Mouse (Mus musculus) MN1 (cell line): ENCODE measurements around the gene Tnfrsf25.

Experiments
- DNase-seq: peaks from one replicate; pipeline ENCODE4 v3.0.0-alpha.2; 2016; ENCODE audit warnings: low spot score

Tnfrsf25 gene

DNA sequence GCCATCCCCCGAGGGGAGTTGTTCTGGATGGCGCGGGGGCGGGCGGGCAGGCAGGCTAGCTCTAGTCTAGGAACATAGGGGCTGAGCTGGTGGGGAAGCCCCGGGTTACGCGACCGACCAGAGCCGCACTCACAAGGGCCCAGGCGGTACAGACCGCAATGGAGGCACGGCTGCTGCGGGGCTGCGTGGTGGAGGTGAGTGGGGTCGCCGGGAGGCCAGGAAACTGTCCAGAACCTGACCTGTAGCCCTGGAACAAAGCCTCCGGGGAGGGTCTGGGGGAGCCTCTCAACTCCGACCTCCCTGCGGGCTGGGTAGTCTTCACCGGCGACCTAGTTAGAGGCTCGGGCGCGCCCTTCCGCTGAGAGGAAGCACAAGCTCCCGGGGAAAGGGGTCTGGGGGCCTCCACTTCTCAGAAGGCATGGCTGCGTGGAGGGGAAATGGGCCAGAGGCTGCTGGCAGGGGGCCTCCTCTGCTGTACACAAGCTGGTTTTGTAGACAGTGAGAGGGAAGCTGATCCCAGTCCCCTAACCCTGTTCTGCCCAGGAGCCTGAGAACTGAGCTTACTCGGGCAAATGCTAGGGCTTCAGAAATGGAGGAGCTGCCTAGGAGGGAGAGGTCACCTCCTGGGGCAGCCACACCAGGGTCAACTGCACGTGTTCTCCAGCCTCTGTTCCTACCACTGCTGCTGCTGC, at the start of gene Tnfrsf25:
Tnfrsf25 (plus strand) TSS at position 14 of the 692 bp plus-strand sequence.
- DNase-seq, result no peak

DNA sequence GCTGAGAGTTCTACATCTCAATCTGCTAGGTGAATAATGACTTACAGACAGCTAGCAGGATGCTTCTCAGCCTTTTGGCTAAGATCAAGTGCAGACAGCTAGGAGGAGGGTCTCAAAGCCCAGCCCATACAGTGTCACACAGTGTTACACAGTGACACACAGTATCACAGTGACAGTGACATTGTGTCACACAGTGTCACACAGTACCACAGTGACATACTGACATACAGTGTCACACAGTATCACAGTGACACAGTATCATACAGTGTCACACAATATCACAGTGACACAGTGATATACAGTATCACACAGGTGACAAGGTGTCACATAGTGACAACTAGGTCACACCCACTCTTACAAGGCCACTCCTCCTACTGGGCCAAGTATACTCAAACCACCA, 48.5 kb upstream of the Tnfrsf25 start:
- no peak for DNase-seq

DNA sequence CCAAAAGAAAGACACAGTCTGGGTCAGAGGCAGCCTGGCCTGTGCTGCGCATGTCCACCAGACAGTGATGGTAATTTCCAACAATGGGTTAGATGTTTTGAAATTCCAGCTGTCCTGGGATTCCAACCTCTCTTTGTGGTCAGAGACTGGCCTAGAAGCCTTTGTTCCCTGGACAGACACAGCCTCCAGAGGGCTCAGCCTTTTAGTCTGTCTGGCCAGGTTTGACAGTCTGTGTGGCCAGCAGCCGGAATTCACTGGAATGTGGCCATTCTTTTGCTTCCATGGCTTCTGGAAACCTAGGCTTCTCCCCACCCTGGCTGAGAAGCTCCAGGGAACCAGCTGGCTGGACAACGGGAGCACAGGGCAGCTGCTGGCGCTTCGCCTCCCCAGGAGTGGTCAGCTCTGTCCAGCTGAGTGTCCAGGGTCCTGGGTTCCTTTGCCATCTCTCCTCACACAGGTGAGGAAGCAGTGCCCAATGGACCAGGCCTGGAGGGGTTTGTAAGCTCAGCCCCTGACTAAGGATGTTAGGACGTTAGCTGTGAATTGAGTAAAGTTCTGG, 47.5 kb upstream of the Tnfrsf25 start:
- no peak for DNase-seq

DNA sequence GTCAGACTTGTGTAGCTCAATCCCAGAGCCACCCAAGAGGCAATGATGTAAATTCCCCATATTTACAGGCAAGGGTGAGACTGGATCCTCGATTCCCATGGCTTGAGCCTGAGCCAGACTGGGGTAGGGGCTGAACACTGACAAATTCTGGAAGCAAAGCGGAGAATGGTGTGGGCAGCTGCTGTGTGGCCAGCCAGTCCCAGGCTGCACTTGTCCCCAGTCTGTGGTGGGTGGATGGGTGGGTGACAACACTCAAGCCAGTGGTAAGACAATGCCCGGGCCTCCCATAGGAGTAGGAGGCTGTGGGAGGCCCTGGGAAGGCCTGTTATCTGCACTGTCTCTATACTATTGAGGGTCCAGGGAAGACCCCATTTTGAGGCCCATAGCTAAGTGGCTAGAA, 46.5 kb upstream of the Tnfrsf25 start:
- no peak for DNase-seq

DNA sequence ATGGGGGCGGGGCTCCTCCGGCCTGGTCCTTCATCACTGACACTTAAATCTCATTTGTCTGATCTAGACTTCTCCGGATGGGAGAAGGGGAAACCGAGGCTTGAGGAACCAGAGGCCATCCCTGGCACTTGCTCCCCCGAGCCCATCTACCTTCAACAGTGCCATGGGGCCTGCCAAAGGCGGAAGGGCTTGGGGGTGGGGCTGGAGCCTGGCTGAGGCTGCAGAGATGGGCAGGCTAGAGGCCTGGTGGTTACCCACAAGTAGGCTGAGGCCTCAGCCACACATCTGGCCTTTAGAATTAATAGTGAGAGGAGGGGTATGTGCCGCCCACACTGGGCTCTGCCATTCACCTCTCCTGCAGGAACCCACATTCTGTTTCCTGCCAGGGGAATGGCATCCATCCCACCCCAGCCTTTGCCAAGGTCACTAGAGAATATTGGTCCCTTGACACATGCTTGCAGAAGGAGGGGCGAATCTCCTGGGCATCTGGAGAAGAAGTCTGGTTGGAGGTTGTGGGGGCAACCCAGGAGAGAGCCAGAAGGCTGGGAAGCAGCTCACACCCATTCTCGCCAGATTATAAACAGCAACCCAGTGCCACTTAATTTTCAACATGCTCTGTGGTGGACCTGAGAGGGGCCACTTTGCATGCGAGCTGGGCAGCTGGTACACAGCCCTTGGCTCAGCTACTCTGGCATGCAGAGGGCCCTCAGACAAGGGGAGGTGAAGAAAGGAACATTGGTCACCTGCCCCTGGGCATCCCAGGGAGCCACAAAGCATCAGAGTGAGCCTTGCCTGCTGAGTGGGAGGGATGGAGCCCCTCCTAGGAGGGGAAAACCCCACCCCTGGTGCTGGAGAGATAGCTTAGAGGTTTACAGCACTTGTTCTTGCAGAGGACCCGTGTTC, 45.0 kb upstream of the Tnfrsf25 start:
- peak; percentile 84 for DNase-seq

DNA sequence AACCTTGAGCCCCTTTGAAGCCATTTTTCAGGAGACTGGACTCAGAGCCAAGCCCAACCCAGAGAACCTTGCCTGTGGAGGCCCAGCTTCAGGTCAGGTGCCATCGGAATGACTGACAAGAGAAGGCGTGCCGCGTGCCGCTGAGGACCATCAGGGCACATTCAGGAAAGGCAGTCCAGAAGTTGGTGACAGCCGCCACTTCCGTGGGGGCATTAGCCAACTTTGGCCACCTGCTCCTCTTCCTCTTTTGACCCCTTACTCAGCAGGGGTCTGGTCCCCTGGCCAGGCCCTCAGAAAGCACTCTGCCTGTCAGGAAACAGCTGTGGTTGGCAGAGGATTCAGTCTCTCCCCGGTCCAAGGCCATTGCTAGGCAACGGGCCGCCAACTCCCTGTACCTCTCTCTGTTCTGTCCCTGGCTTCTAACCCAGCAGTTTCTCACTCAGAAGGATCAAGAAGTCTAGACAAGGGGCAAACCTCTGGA, 43.6 kb upstream of the Tnfrsf25 start, which contains the start of gene Plekhg5:
Plekhg5 (plus strand) TSS at position 378 of the 481 bp plus-strand sequence.
- peak; percentile 43 for DNase-seq

DNA sequence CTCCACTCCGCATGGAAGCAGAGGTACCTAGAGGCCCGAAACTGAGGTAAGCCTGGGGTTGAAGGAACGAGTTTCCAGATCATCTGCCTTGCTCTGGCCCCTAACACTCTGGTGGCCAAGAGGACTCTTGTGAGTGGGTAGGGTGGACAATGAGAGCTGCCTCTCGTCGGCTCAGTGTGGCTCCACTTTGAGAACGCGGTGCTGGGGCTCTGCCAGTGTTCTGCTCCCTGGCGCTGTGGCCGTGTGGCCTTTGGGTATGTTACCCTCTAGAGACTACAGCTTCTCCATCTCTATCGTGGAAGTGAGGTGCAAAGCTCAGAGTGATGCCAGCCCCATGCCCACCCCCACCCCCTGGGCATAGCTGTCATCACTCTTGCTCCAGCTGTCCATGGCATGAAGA, 43.1 kb upstream of the Tnfrsf25 start:
- peak; percentile 42 for DNase-seq

DNA sequence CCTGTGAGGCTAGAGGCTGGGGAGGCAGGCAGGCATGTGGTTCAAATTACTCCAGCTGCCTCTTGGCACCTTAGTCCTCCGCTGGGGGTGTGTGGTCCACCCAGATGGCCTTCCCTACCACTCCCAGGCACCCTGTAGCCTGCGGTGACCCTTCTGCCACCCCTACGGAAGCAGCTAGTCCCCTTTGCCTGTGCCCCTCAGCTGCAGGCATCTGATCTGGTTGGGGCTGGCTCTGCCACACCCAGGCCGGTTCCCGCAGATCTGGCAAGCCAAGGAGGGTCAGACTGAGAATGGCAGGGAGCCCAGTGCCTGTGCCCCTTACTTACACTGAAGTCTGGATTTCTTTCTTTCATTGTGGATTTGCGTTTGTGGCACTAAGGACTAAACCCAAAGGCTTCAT, 42.0 kb upstream of the Tnfrsf25 start:
- peak; percentile 27 for DNase-seq

DNA sequence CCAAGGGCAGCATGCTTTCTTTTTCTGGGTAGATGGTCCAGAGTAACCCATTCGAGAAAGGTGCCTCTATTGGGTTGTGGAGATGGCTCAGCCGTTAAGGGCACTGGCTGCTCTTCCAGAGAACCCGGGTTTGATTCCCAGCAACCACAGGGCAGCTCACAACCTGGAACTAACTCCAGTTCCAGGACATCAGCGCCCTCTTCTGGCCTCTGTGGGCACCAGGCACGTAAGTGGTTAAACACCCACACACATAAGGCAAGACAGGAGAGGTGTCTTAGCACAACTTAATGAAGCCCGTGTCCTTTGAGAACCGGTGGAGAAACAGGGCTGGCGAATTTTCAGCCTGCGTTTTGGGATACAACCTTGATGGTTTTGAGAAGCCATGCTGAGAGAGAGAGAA, 41.2 kb upstream of the Tnfrsf25 start:
- no peak for DNase-seq

DNA sequence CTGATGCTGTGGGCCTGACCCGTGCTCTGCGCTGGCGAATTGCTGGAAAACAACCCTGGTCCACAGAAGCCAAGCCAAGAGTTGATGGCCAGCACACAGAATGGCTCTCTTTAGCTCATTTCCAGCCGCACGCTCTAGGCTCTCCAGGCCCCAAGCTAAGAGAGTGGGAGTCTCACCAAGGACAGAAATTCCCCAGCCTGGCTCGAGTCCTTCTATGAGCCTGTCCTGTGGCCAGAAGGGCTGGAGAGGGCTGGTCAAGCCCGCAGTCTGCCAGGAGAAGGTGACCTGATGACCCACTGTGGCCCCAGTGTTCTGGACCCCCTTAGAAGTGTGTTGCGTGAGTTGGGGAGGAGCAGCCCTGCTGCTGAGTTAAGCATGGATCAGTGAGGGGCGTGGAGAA, 38.5 kb upstream of the Tnfrsf25 start:
- DNase-seq, result no peak

DNA sequence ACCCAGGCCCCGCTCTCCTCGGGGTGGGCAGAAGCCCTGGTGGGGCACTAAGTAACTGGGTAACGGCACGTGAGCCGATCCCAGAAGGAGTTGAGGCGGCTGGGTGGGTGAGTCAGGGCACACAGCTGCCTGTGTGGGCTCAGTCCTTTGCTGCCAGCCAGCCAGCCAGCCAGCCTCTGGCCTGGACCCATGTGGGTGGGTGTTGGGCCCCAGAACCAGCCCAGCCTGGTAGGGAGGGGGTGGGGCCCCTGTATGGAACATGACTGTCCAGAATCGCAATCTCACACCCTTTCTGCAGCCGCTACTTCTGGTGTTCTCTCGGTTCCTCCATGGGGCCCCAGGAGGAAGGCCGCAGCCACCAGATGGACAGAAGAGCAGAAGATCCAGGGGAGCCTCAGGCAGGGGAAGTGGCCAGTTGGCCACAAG, 37.6 kb upstream of the Tnfrsf25 start:
- DNase-seq, result peak; percentile 35

DNA sequence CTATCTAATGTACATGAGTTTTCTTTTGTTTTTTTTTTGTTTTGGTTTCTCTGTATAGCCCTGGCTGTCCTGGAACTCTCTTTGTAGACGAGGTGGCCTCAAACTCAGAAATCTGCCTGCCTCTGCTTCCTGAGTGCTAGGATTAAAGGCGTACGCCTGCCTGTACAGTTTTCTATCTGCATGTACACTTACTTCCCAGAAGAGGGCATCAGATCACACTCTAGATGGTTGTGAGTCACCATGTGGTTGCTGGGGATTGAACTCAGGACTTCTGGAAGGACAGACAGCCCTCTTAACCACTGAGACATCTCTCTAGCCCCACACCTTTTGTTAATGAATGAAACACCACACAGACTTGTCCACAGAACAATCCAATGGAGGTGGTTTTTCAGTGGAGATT, 36.5 kb upstream of the Tnfrsf25 start:
- no peak for DNase-seq

DNA sequence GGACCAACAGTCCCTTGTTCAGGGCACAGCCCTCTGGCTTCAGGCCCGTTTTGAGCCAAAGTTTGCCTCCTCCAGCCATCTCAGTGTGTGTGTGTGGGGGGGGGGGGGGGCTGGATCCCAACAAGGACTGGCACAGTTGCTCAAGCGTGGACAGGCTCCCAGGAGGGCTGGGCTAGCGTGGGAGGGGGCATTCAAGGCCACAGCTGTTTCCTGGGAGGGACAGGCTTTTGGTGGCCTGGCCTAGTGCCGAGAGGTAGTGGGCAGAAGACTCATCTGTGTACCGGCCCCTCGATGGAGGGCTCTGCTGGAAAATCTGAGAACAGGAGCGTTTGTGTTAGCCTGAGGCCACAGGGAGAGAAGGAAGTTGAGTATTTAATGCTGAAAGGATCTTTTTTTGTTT, 35.8 kb upstream of the Tnfrsf25 start:
- no peak for DNase-seq

DNA sequence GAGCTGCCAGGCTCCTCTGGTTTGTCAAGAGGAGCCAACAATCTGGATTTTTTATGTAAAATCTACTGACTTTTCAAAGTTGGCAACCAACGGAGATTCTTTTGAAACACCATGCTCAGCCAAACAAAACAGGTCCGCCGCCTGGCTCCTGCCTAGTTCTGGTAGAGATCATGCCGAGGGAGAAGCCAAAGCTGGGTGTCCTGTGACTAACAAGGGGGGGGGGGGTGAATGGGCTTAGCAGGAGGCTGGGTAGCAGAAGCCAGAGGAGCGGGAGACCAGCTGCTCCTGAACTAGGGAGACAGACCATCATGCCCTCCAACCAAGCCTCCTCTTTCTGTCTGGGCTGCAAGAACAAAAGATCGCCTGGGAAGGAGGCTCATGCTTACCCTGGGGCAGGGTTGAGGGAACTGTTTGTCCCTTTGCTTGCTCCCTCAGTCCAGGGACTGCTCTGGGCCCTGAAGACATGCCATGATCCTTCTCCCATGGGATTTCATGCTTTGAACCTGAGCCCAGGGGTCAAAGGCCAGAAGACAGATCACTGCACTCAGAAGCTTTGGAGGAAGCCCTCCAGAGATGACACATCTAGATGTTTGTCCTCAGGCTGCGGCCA, 32.0 kb upstream of the Tnfrsf25 start:
- no peak for DNase-seq

DNA sequence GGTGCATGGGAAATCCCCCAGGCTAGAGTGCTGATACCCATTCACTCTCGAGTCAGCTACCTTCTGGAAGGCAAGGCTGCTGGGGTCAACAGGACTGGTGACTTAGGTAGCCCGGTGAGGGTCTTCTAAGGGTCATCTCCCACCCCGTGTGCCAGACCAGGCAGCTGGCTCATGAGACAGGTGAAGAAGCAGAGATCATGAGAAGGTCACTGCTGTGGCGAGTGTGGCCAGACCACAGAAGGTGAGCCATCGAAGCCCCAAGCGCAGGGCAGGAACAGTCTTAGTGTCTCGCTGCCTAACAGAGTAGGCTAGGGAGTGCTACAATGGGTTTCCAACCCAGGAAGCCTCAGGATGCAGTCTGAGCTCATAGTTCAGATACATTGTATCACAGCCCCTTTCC, 31.1 kb upstream of the Tnfrsf25 start:
- DNase-seq, result no peak

DNA sequence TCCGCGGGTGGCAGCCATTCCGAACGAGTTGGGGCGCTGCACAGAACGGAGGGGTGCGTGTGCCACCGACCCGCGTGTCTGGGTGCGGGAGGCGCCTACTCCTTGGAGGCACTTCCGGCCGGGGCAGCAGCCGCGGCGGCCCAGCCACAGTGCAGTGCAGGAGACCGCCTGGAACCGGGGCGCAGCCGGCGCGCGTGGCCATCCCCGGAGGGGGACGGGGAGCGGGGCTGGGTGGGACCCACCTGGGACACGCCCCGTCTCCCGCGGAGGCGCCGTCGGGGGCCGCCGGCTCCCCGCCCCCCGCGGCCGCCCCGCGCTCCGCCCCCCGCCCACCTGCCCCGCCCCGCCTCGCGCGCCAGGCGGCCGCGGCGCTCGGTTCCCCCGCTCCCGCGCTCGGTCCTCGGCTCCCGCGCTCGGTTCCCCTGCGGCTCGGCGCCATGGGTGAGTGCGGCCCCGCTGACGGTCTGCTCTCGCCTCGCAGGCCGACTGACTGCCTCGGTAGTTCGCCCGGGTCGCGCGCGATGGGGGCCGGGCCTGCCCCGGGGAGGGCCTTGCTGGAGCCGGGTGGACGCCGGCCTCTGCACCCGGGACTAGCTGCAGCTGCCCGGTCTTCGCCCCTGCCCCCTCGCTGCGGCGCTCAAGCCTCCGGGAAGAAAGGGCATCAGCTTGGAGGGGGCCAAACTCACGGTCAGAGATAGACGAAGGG, 29.1 kb upstream of the Tnfrsf25 start:
- DNase-seq, result peak; percentile 62

DNA sequence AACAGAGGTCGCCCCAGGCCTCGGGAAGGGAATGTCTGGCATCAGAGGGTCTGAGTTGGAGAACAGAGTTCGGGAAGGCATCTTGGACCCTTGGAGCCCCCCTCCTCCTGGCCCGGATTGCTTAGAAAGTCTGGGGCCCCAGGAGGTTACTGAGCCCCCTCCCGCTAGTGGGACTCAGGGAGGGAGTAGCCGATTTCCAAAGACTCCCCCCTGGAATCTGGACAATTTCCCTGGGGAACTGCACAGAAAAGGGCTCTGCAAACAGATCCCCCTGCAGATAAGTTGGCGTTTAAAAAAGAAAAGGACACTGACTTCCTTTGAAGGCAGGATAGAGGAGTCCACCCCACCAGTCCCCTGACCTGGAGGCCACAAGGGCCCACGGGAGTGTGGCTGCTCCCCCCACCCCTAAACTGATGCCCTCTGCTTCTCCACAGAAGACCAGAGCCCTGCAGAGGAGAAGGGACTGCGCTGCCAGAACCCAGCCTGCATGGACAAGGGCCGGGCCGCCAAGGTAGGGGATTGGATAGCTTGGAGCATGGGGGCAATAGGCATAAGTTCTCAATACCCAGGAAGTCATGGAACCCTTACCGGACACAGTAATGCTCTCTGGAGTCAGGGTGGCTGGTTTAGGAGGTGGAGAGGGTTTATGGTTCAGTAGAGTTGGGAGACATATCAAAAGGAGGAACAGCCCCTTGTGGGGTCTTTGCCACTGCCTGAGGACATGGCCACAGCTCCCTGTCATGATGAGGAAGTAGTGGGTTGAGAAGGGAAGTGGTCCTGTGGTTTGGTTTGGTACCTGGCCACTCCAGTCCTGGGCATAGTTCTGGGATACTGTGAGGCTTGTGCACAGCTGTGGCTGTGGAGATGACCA, 28.3 kb upstream of the Tnfrsf25 start:
- DNase-seq, result no peak

DNA sequence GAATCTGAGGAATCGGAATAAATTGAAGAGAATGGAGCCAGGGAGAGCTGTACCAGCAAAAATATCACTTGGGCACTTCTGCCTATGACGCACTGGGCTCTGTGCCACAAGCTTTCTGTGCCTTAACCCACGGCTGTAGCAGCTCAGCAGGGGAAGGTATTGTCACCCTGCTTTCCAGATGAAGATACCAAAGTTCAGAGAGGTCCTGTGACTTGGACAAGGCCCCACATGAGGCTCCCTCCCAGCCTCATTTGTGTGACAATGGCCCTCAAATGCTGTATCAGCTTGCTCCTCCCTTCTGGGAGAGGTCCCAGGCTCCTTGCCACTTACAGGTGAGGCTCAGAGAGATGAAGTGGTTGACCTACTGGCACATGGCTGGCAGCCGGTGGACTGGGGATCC, 27.6 kb upstream of the Tnfrsf25 start:
- DNase-seq, result peak; percentile 61

DNA sequence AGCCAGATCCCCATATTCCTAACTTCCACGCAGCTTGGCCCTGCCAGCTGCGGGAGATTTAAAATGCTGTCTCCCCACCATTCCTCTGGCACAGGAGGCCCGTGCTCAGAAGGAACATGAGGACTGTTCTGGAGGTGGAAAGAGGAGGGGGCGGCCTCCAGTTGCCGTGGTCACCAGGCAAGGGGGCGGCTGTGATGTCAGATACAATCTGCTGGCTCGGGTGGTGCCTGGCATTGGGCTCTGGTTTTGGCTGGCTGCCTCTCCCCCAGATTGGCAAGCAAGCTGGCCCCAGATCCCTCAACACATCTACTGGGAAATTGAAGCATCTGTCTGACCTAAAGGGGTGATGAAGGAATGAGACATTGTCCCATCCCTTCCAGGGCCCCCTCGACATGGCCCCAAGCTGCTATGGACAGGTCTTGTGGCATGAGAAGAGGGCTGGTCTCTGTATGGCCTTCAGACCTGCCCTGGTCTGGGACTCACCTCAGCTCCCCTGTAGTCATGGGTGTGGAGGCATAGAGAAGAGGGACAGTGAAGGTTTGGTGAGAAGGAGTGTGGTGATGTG, 27.1 kb upstream of the Tnfrsf25 start:
- peak; percentile 65 for DNase-seq

DNA sequence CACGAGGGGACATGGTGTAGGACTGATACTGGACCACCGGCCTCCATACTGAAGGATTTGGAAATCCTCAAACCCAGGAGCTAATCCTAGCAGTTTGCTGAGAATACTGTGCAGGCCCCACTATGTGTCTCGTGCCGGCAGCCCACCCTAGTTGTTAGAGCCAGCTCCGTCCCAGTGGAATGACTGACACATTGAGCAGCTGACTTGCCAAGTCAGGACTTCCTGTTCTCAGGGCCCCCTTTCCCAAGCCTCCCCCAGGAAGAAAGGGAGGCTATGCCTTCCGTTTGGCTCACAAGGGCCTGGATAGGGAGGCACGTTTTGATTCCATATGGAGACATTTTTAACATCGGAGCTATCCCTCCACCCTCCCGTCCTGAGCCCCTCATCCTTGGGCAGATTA, 25.5 kb upstream of the Tnfrsf25 start:
- no peak for DNase-seq
